In the genomic region with DNA sequence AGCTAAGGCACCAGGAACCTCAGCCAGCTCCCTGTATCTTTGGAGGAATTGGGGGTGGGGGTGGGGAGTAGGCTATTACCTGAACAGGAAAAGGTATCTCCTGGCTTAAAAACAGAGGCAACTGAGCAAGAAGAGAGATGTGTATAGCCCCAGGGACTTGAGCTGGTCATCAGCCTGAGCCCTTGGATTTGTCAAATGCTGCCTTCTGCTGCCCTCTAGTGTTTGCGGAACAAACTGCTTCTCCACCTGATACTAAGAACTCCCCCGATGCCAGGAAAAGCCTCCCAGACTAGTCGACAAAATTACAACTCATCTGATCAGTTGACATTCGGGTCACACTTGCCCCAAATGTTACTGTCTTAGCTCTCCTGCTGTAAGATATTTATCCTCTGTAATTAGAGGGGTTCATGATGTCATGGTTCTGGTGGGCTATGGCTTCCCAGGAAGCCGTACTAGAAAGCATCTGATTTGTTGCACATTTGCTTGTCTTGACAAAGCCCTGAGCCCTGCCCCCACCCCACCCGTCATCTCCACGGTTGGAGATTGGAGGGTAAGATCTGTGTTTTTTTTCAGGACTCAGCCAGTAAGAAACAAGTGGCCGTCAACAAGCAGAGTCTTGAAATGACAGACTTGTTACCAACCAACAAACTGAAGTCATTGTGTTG, we compare ENCODE assay signal across 8 mouse cellular contexts. TPM values are rescaled to one million over a fixed set of nuclear protein-coding genes. Genes with fewer than 3 reads are reported as not detected.
DNase-seq lines count a peak whose midpoint lies in the region; ATAC-seq and TF ChIP-seq lines count a peak whose summit lies in the region.

No protein-coding gene starts in this region.

- H3K4me3 ChIP-seq in left cerebral cortex, adult 2 months = no peak overlapping the region

- H3K27ac ChIP-seq in left cerebral cortex, adult 2 months = no peak overlapping the region

- peak; percentile 69 for ATAC-seq in activated CD4-positive, CD25-positive, alpha-beta regulatory T cell, adult 4 months
- ATAC-seq in common myeloid progenitor, adult 5-6 weeks (replicated peaks; ENCODE audit: low read depth, poor library complexity, severe bottlenecking) = peak; percentile 92
- peak; percentile 92 for ATAC-seq in megakaryocyte progenitor cell, adult 5-6 weeks (replicated peaks; ENCODE audit: poor library complexity)

- DNase-seq in gastrocnemius, adult 8-10 months (ENCODE audit: low spot score in 2 of 2) = peak; percentile 63 to 73
- DNase-seq in hindlimb bud, embryonic 11.5 days (ENCODE audit: extremely low spot score, low read depth, low spot score) = peak; percentile 76
- peak; percentile 79 to 87 for DNase-seq in left cerebral cortex, adult 2 months (ENCODE audit: extremely low spot score in 1 of 2, low spot score in 2 of 2)
- DNase-seq in right cerebral cortex, postnatal 14 days = peak; percentile 80
- DNase-seq in urinary bladder, postnatal 4 days (ENCODE audit: low spot score in 2 of 2) = peak; percentile 61 to 81

- intact Hi-C loops in left cerebral cortex, adult 2 months (cut with DNase I) = loop anchor here (5.0 to 10.0 kb wide), 6 partner anchors 104 to 656 kb away; no protein-coding TSS in a partner anchor

- TF ChIP-seq CTCF in left cerebral cortex, adult 2 months (IDR thresholded peaks at IDR 0.05) = peak; percentile 88

RNA-seq across cellular contexts. Expression of a gene that starts 19.7 kb away (rescaled TPM):
- 10 to 100 TPM; 78.5 to 88.7 TPM for polyA plus RNA-seq in activated CD4-positive, CD25-positive, alpha-beta regulatory T cell, adult 4 months (2017; shearing (Covaris generic))
- 147 and 154 TPM in 2 replicates for total RNA-seq in common myeloid progenitor, adult 5-6 weeks (2017)
- 10 to 100 TPM; 46.6 to 55.8 (median 49.7) TPM for total RNA-seq in gastrocnemius, adult 8-10 months (2022)
- total RNA-seq in left cerebral cortex, adult 2 months (2021) = 10 to 100 TPM; 34.0 to 41.1 TPM
- 63.2 and 67.9 TPM in 2 replicates for total RNA-seq in megakaryocyte progenitor cell, adult 5-6 weeks (2015)
- total RNA-seq in megakaryocyte progenitor cell, adult 5-6 weeks (2017) = 100 and 136 TPM in 2 replicates

RNA-seq across cellular contexts. Expression of a gene that starts 58.9 kb away (rescaled TPM):
- under 1 TPM in 1 of 2 experiments, not detected in 1; 0.17 TPM for polyA plus RNA-seq in activated CD4-positive, CD25-positive, alpha-beta regulatory T cell, adult 4 months (2017; shearing (Covaris generic))
- not detected in 2 replicates for total RNA-seq in common myeloid progenitor, adult 5-6 weeks (2017)
- total RNA-seq in gastrocnemius, adult 8-10 months (2022) = 1 to 10 TPM; 4.5 to 8.1 (median 6.4) TPM
- 1 to 10 TPM; 5.1 to 6.7 TPM for total RNA-seq in left cerebral cortex, adult 2 months (2021)
- not detected in 2 replicates for total RNA-seq in megakaryocyte progenitor cell, adult 5-6 weeks (2015)
- not detected in 2 replicates for total RNA-seq in megakaryocyte progenitor cell, adult 5-6 weeks (2017)
